Mouse (Mus musculus) neural tube, embryonic 15.5 days (tissue): ENCODE data around the gene Gm20521. TPM values are rescaled to one million over a fixed set of nuclear protein-coding genes. Genes with fewer than 3 reads are reported as not detected.

ENCODE experiments used
- polyA plus RNA-seq: library from polyadenylated mRNA; unstranded; fragments of >200 nt; fragmentation: Nextera tagmentation; extraction: Ambion mirVana; gene quantifications from 2 replicates; pipeline ENCODE4 v1.2.1, GENCODE M21; 2015

Gm20521 gene
- polyA plus RNA-seq, 1 experiment from 2014 or later, result not detected

Other genes with a start within 250 kb of the Gm20521 start
- not detected in 2 replicates for gene Gm17606, start 242.5 kb upstream of the Gm20521 start, polyA plus RNA-seq
- gene Cdh24, start 242.1 kb upstream of the Gm20521 start, polyA plus RNA-seq, result 13.2 and 14.0 TPM in 2 replicates
- gene 1700123O20Rik, start 197.2 kb upstream of the Gm20521 start, polyA plus RNA-seq, result 72.2 and 72.3 TPM in 2 replicates
- gene Acin1, start 196.5 kb upstream of the Gm20521 start, polyA plus RNA-seq, result 113 and 115 TPM in 2 replicates
- 0.18 and 0.19 TPM in 2 replicates for gene Gm29776, start 184.6 kb upstream of the Gm20521 start, polyA plus RNA-seq
- 0.12 and 0.29 TPM in 2 replicates for gene Cebpe, start 171.3 kb upstream of the Gm20521 start, polyA plus RNA-seq
- 6.1 and 8.1 TPM in 2 replicates for gene Slc7a8, start 101.5 kb upstream of the Gm20521 start, polyA plus RNA-seq
- gene Rnf212b, start 69.3 kb upstream of the Gm20521 start, polyA plus RNA-seq, result 0.19 TPM in 1 of 2 replicates, not detected in the other
- 10.6 and 14.5 TPM in 2 replicates for gene Homez, start 12.5 kb upstream of the Gm20521 start, polyA plus RNA-seq
- 4.0 and 4.1 TPM in 2 replicates for gene Ppp1r3e, start 5.9 kb upstream of the Gm20521 start, polyA plus RNA-seq
- gene Bcl2l2, start 64 bp upstream of the Gm20521 start, polyA plus RNA-seq, result 3.4 and 4.0 TPM in 2 replicates
- gene Pabpn1, start 9.1 kb downstream of the Gm20521 start, polyA plus RNA-seq, result 148 and 158 TPM in 2 replicates
- 228 and 297 TPM in 2 replicates for gene Slc22a17, start 29.7 kb downstream of the Gm20521 start, polyA plus RNA-seq
- 11.9 and 16.4 TPM in 2 replicates for gene Efs, start 42.7 kb downstream of the Gm20521 start, polyA plus RNA-seq
- 0.51 and 0.63 TPM in 2 replicates for gene Il25, start 49.3 kb downstream of the Gm20521 start, polyA plus RNA-seq
- gene Cmtm5, start 52.8 kb downstream of the Gm20521 start, polyA plus RNA-seq, result 15.8 and 18.1 TPM in 2 replicates
- gene Myh6, start 83.5 kb downstream of the Gm20521 start, polyA plus RNA-seq, result 1.8 and 2.5 TPM in 2 replicates
- not detected in 2 replicates for gene Gm17428, start 93.5 kb downstream of the Gm20521 start, polyA plus RNA-seq
- 7.4 and 9.6 TPM in 2 replicates for gene Myh7, start 111.2 kb downstream of the Gm20521 start, polyA plus RNA-seq
- 47.6 and 60.4 TPM in 2 replicates for gene Ngdn, start 132.0 kb downstream of the Gm20521 start, polyA plus RNA-seq
- 20.3 and 24.5 TPM in 2 replicates for gene Zfhx2, start 208.9 kb downstream of the Gm20521 start, polyA plus RNA-seq
- 27.9 and 31.6 TPM in 2 replicates for gene Thtpa, start 211.3 kb downstream of the Gm20521 start, polyA plus RNA-seq
- 6.2 and 12.4 TPM in 2 replicates for gene Ap1g2, start 223.2 kb downstream of the Gm20521 start, polyA plus RNA-seq
- gene Jph4, start 233.5 kb downstream of the Gm20521 start, polyA plus RNA-seq, result 30.6 and 37.0 TPM in 2 replicates